Mouse (Mus musculus) ES-Bruce4 (cell line): ENCODE data around the gene Kcnj11.

Source experiments
- CTCF ChIP-seq: IDR thresholded peaks from one replicate; pipeline ENCODE4 v1.8.1; 2011; ENCODE audit warnings: low read depth, low read length
- EP300 ChIP-seq: IDR thresholded peaks from 2 replicates; pipeline ENCODE4 v1.6.1; 2011; ENCODE audit warnings: low read depth, low read length; ENCODE audit not compliant: insufficient read depth
- POLR2A ChIP-seq: IDR thresholded peaks from one replicate; pipeline ENCODE4 v1.8.1; 2011; ENCODE audit warnings: low read length; ENCODE audit not compliant: insufficient read depth

GRCm38 (mm10) chr7:46045882-46046281, 54.7 kb downstream of the Kcnj11 start:
- TF ChIP-seq EP300 (no peak), CTCF (no peak), POLR2A (no peak)
